Mouse (Mus musculus): Measurements from ENCODE around the gene Ece1.
"Not testable (repeated sequence)": the region's sequence is repeated elsewhere in the genome, so short reads cannot be mapped to it uniquely, and the experiment has no call there.

Gene Ece1

GRCm38 (mm10) chr4:137862019-137862418 is at the start of gene Ece1:
Ece1 (plus strand) TSS chr4:137862237.
- DNase-seq (ENCODE audit: low spot score), result peak; percentile 96

GRCm38 (mm10) chr4:137812946-137813708 is 48.9 kb upstream of the Ece1 start:
- DNase-seq (ENCODE audit: low spot score), result no peak

DNA sequence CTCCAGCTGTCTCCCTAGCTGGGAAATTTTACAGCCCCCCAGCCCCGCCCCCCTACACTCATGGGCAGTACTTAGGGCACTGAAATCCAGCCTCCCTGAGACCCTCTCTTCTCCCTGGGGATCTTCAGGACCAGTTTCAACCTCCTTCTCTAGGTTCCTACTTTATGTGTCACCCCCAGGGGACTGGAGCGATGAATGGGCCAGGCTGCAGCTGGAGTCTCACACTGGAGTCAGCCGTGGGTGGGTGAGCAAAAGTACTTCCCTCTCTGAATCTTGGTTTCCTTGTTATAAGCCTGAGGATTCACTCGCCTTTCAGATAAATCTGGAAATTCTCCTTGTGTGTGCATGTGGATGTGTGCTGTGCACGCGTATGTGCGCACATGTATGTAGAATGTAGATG is 47.9 kb upstream of the Ece1 start:
- DNase-seq (ENCODE audit: low spot score), result no peak

DNA sequence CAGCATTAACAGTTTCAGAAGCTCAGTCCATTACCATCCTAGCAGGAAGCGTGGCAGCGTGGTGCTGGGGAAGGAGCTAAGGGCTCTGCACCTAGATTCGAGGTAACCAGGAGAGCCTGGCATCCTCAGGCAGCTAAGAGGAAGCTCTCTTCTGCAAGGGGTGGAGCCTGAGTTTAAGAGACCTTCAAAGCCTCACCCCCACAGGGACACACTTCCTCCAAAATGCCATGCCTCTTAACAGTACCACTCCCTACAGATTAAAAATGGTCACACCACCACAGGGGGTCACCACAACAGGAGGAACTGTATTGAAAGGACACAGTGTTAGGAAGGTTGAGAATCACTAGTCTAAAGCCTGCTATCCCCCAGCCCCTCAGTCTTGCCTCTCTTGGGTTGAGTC is 46.6 kb upstream of the Ece1 start:
- DNase-seq (ENCODE audit: low spot score), result no peak

- no peak for DNase-seq (ENCODE audit: low spot score)
Observed at GRCm38 (mm10) chr4:137816216-137816615, 45.8 kb upstream of the Ece1 start.

- no peak for DNase-seq (ENCODE audit: low spot score)
Observed at GRCm38 (mm10) chr4:137818341-137818740, 43.7 kb upstream of the Ece1 start.

DNA sequence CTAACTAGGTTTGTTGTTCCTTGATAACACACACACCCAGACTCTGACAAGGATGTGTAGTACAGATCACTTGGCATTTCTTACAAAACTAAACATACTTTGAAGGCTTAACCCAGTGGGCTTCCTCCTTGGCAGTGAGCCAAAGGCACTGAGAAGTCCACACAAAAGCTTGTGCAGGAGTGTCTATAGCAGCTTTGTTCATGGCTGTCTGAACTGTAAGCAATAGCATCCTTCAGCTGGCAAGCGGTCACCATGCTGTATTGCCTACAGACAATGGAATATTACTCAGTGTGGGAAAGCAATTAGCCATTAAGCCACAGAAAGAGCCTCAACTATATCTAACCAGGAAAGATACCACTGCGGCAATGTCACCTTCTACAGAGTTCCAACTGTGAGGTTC is 42.5 kb upstream of the Ece1 start:
- no peak for DNase-seq (ENCODE audit: low spot score)

- no peak for DNase-seq (ENCODE audit: low spot score)
Observed at GRCm38 (mm10) chr4:137820721-137821120, 41.3 kb upstream of the Ece1 start.

- DNase-seq (ENCODE audit: low spot score), result no peak
Observed at GRCm38 (mm10) chr4:137822537-137822936, 39.5 kb upstream of the Ece1 start.

GRCm38 (mm10) chr4:137823542-137823941 is 38.5 kb upstream of the Ece1 start:
- no peak for DNase-seq (ENCODE audit: low spot score)

- no peak for DNase-seq (ENCODE audit: low spot score)
Observed at GRCm38 (mm10) chr4:137824881-137825280, 37.2 kb upstream of the Ece1 start.

DNA sequence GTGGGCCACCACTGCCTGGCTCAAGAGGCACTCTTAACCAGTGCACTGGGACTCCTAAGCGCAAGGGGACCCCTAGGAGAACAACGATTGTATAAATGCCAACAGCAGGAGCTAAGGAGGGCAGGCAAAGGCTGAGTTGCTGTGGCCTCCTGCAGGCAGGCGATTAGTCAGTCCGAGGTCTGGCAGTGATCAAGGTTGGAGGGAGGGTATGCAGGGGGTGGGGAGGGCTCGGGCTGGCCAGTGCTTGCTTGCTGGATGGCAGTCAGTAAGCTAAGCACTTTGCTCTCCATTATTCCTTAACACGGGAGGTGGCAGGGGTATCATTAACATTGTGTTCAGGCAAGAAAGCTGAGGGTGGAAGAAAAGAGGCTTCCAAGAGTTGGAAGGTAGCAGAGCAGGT is 31.7 kb upstream of the Ece1 start:
- DNase-seq (ENCODE audit: low spot score), result no peak

- DNase-seq (ENCODE audit: low spot score), result no peak
Observed at GRCm38 (mm10) chr4:137831598-137831997, 30.4 kb upstream of the Ece1 start.

GRCm38 (mm10) chr4:137835624-137836337 is 26.3 kb upstream of the Ece1 start:
- DNase-seq (ENCODE audit: low spot score), result peak; percentile 95

- no peak for DNase-seq (ENCODE audit: low spot score)
Observed at GRCm38 (mm10) chr4:137836741-137837140, 25.3 kb upstream of the Ece1 start.

GRCm38 (mm10) chr4:137837792-137838191 is 24.2 kb upstream of the Ece1 start:
- DNase-seq (ENCODE audit: low spot score), result no peak

DNA sequence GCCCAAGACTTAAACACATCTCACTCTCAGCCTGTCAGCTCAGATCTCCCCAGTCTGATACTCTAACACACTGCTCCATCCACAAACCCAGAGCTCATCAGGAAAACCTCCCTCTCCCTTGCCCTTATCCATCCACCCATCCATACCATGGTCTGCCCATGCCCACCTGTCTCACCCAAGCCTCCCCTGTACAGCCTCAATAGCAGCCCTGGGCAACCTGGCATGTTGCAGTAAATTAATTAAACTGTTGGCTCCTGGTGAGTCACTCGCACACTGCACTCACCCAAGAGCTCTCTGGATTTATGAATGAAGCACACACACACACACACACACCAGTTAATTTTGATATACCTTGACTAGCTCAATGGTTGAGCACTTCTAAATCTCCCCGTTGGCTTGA is 23.2 kb upstream of the Ece1 start:
- DNase-seq (ENCODE audit: low spot score), result no peak

GRCm38 (mm10) chr4:137839452-137839851 is 22.6 kb upstream of the Ece1 start:
- DNase-seq (ENCODE audit: low spot score), result no peak

GRCm38 (mm10) chr4:137844656-137845055 is 17.4 kb upstream of the Ece1 start:
- DNase-seq (ENCODE audit: low spot score), result peak; percentile 86

GRCm38 (mm10) chr4:137847651-137848050 is 14.4 kb upstream of the Ece1 start:
- DNase-seq (ENCODE audit: low spot score), result not testable (repeated sequence)

- no peak for DNase-seq (ENCODE audit: low spot score)
Observed at GRCm38 (mm10) chr4:137850161-137850560, 11.9 kb upstream of the Ece1 start.

GRCm38 (mm10) chr4:137851484-137851883 is 10.6 kb upstream of the Ece1 start:
- peak; percentile 67 for DNase-seq (ENCODE audit: low spot score)

GRCm38 (mm10) chr4:137853822-137854221 is 8.2 kb upstream of the Ece1 start:
- DNase-seq (ENCODE audit: low spot score), result no peak

Measured in embryo, embryonic 10.5 days (tissue).